Mouse (Mus musculus) G1E (cell line): ENCODE measurements at regions not wholly inside any gene's neighbourhood (a gene's known extent, or its start where the extent isn't known, plus 50 kb on each side); places are given as distances from the start of the nearest gene placed in this dataset.
"Not testable (repeated sequence)": the region's sequence is repeated elsewhere in the genome, so short reads cannot be mapped to it uniquely, and the experiment has no call there.

Source experiments
- ATAC-seq: 2 replicates; pipeline ENCODE4 v1.8.0; 2016; ENCODE audit warnings: mild to moderate bottlenecking; ENCODE audit not compliant: insufficient number of reproducible peaks, poor library complexity, low FRiP score, severe bottlenecking; ENCODE audit errors: extremely low read depth
- DNase-seq: peaks from one replicate; pipeline ENCODE4 v3.0.0; 2012; ENCODE audit warnings: low spot score
- H3K27me3 ChIP-seq: 2 replicates; pipeline ENCODE4 v1.6.1; 2012; ENCODE audit warnings: mild to moderate bottlenecking, low read length, inconsistent platforms; ENCODE audit not compliant: insufficient read depth
- H3K36me3 ChIP-seq: replicated peaks from 2 replicates; pipeline ENCODE3; 2012; ENCODE audit warnings: mild to moderate bottlenecking, inconsistent platforms
- H3K4me1 ChIP-seq: 2 replicates; pipeline ENCODE4 v1.6.1; 2012; ENCODE audit warnings: low read depth, low read length, inconsistent platforms, mixed read lengths; ENCODE audit not compliant: insufficient read depth
- H3K4me3 ChIP-seq: 2 replicates; pipeline ENCODE4 v1.5.1; 2012; ENCODE audit warnings: low read depth, mild to moderate bottlenecking, inconsistent platforms, low read length, moderate library complexity, mixed read lengths
- H3K9me3 ChIP-seq: replicated peaks from 2 replicates; pipeline ENCODE4 v1.6.1; 2012; ENCODE audit warnings: inconsistent platforms
- CTCF ChIP-seq: IDR thresholded peaks from 2 replicates; pipeline ENCODE4 v1.5.1; 2012; ENCODE audit warnings: low read depth, low read length, inconsistent platforms, mixed read lengths
- GATA1 ChIP-seq: IDR thresholded peaks from 2 replicates; pipeline ENCODE4 v1.6.1; 2012; ENCODE audit warnings: borderline replicate concordance, low read length, inconsistent platforms, mixed read lengths
- GATA2 ChIP-seq: IDR thresholded peaks from 2 replicates; pipeline ENCODE4 v1.6.1; 2012; ENCODE audit warnings: low read depth, low read length, inconsistent platforms, borderline replicate concordance
- POLR2AphosphoS5 ChIP-seq: IDR thresholded peaks from 2 replicates; pipeline ENCODE4 v1.6.1; 2012; ENCODE audit warnings: low read depth, low read length, inconsistent platforms; ENCODE audit not compliant: insufficient replicate concordance
- TAL1 ChIP-seq: conservative IDR thresholded peaks from 2 replicates; pipeline ENCODE4 v1.6.1; 2012; ENCODE audit warnings: low read depth, low read length, inconsistent platforms, mixed read lengths

GRCm38 (mm10) chr17:85865940-85866339, 177.9 kb upstream of the Six2 start:
- H3K9me3 ChIP-seq: no peaks in the 10 kb centered on the region
- no peak overlapping the region for H3K4me3 ChIP-seq
- ATAC-seq: no peak

GRCm38 (mm10) chr17:85861328-85861727, 173.3 kb upstream of the Six2 start:
- H3K27me3 ChIP-seq: peaks cover 8% of the 10 kb centered on the region
- TF ChIP-seq POLR2AphosphoS5 (no peak), CTCF (no peak), GATA1 (no peak), TAL1 (no peak), GATA2 (no peak)
- DNase-seq: no peak
- H3K9me3 ChIP-seq: no peaks in the 10 kb centered on the region
- H3K4me3 ChIP-seq: no peak overlapping the region
- ATAC-seq: no peak
- H3K4me1 ChIP-seq: 0 out of 2 replicates have a peak, but pooled peaks cover 2% of the 10 kb centered on the region
- H3K36me3 ChIP-seq: no peaks in the 10 kb centered on the region

More at GRCm38 (mm10) chr17:85865940-85866339, 177.9 kb upstream of the Six2 start:
- Histone ChIP-seq H3K4me1 (no peaks in the 10 kb centered on the region), H3K27me3 (peaks cover 33% of the 10 kb centered on the region), H3K36me3 (no peaks in the 10 kb centered on the region)
- DNase-seq: no peak
- TF ChIP-seq TAL1: no peak
- no peak for TF ChIP-seq POLR2AphosphoS5

- H3K36me3 ChIP-seq: no peaks in the 10 kb centered on the region
- ATAC-seq: no peak
- H3K4me1 ChIP-seq: 0 out of 2 replicates have a peak, but pooled peaks cover 2% of the 10 kb centered on the region
- no peak for DNase-seq
- TF ChIP-seq POLR2AphosphoS5: no peak
- no peak for TF ChIP-seq GATA2
- TF ChIP-seq CTCF: no peak
- TF ChIP-seq TAL1: no peak
- TF ChIP-seq GATA1: no peak
- peaks cover 8% of the 10 kb centered on the region for H3K27me3 ChIP-seq
- no peaks in the 10 kb centered on the region for H3K9me3 ChIP-seq
- no peak overlapping the region for H3K4me3 ChIP-seq
These were observed 172.7 kb upstream of the Six2 start for GRCm38 (mm10) chr17:85860797-85861196.

- ATAC-seq: no peak
- Histone ChIP-seq H3K27me3 (peaks cover 8% of the 10 kb centered on the region), H3K4me3 (no peak overlapping the region), H3K36me3 (no peaks in the 10 kb centered on the region), H3K9me3 (no peaks in the 10 kb centered on the region), H3K4me1 (0 out of 2 replicates have a peak, but pooled peaks cover 2% of the 10 kb centered on the region)
- DNase-seq: no peak
- no peak for TF ChIP-seq CTCF
- TF ChIP-seq GATA1: no peak
- no peak for TF ChIP-seq GATA2
- no peak for TF ChIP-seq POLR2AphosphoS5
- TF ChIP-seq TAL1: no peak
These were observed 172.0 kb upstream of the Six2 start for GRCm38 (mm10) chr17:85859926-85860707.

GRCm38 (mm10) chr17:85858516-85858915, 170.4 kb upstream of the Six2 start:
- no peak for ATAC-seq
- no peaks in the 10 kb centered on the region for H3K36me3 ChIP-seq
- peaks cover 2% of the 10 kb centered on the region; the same call in 1 of the 2 replicates for H3K27me3 ChIP-seq
- no peak for TF ChIP-seq GATA1
- TF ChIP-seq TAL1: no peak
- TF ChIP-seq CTCF: no peak
- no peak for TF ChIP-seq POLR2AphosphoS5
- no peak for TF ChIP-seq GATA2
- no peaks in the 10 kb centered on the region for H3K9me3 ChIP-seq
- no peak for DNase-seq
- H3K4me3 ChIP-seq: no peak overlapping the region
- H3K4me1 ChIP-seq: 0 out of 2 replicates have a peak, but pooled peaks cover 2% of the 10 kb centered on the region

- Histone ChIP-seq H3K36me3 (no peaks in the 10 kb centered on the region), H3K9me3 (no peaks in the 10 kb centered on the region), H3K4me3 (no peak overlapping the region), H3K4me1 (0 out of 2 replicates have a peak, but pooled peaks cover 2% of the 10 kb centered on the region), H3K27me3 (peaks cover 2% of the 10 kb centered on the region; the same call in 1 of the 2 replicates)
- ATAC-seq (no peak), DNase-seq (no peak)
- no peak for TF ChIP-seq TAL1
These were observed 169.8 kb upstream of the Six2 start for GRCm38 (mm10) chr17:85857705-85858472.

GRCm38 (mm10) chr17:85856894-85857293, 168.8 kb upstream of the Six2 start:
- H3K9me3 ChIP-seq, ATAC-seq, H3K27me3 ChIP-seq, H3K4me1 ChIP-seq, H3K4me3 ChIP-seq, H3K36me3 ChIP-seq, DNase-seq: not testable (repeated sequence)
